Mouse (Mus musculus) forebrain, embryonic 16.5 days (tissue): ENCODE data around the gene Nudt1. TPM values are rescaled to one million over a fixed set of nuclear protein-coding genes. Genes with fewer than 3 reads are reported as not detected.
A peak's percentile ranks its signal among the peaks of the same experiment; 100 is the strongest.

Experiments used
- ATAC-seq: fragments of 200-750 bp; cut with Nextera tagmentation; 2 replicates; pipeline ENCODE4 v1.8.0; 2017; ENCODE audit warnings: mild to moderate bottlenecking, moderate library complexity
- H3K27ac ChIP-seq: fragments of 300-500 bp; sonication (generic); 2 replicates; pipeline ENCODE4 v1.5.1; 2014; ENCODE audit warnings: low read length, control low read depth
- H3K27me3 ChIP-seq: fragments of 300-500 bp; sonication (generic); replicated peaks from 2 replicates; pipeline ENCODE4 v1.6.1; 2014; ENCODE audit warnings: low read length; ENCODE audit not compliant: control insufficient read depth, insufficient read depth
- H3K36me3 ChIP-seq: fragments of 300-500 bp; sonication (generic); 2 replicates; pipeline ENCODE4 v1.6.1; 2014; ENCODE audit not compliant: control insufficient read depth, insufficient read depth
- H3K4me1 ChIP-seq: fragments of 300-500 bp; sonication (generic); replicated peaks from 2 replicates; pipeline ENCODE4 v1.6.1; 2014; ENCODE audit warnings: low read length; ENCODE audit not compliant: control insufficient read depth, insufficient read depth
- H3K4me2 ChIP-seq: fragments of 300-500 bp; sonication (generic); 2 replicates; pipeline ENCODE4 v1.6.1; 2014; ENCODE audit warnings: mild to moderate bottlenecking, low read length, control low read depth
- H3K4me3 ChIP-seq: fragments of 300-500 bp; sonication (generic); replicated peaks from 2 replicates; pipeline ENCODE4 v1.5.1; 2014; ENCODE audit warnings: mild to moderate bottlenecking, low read length, control low read depth
- H3K9ac ChIP-seq: fragments of 300-500 bp; sonication (generic); replicated peaks from 2 replicates; pipeline ENCODE4 v1.6.1; 2014; ENCODE audit warnings: low read depth, low read length, control low read depth
- H3K9me3 ChIP-seq: fragments of 300-500 bp; sonication (generic); 2 replicates; pipeline ENCODE4 v1.6.1; 2016; ENCODE audit warnings: low read length; ENCODE audit not compliant: control insufficient read depth
- WGBS: fragments of 180-500 bp; shearing (Covaris S2); extraction: QIAGEN DNeasy Blood & Tissue Kit; methylation state at CpG from one replicate; pipeline ENCODE4 v1.1.7; 2014; 5-methylcytosine and 5-hydroxymethylcytosine counted together
- polyA plus RNA-seq: library from polyadenylated mRNA; unstranded; fragments of >200 nt; fragmentation: Nextera tagmentation; extraction: Ambion mirVana; gene quantifications from 2 replicates; pipeline ENCODE4 v1.2.1, GENCODE M21; 2015

The Nudt1 gene
- polyA plus RNA-seq, 1 experiment from 2014 or later: 19.8 TPM

DNA sequence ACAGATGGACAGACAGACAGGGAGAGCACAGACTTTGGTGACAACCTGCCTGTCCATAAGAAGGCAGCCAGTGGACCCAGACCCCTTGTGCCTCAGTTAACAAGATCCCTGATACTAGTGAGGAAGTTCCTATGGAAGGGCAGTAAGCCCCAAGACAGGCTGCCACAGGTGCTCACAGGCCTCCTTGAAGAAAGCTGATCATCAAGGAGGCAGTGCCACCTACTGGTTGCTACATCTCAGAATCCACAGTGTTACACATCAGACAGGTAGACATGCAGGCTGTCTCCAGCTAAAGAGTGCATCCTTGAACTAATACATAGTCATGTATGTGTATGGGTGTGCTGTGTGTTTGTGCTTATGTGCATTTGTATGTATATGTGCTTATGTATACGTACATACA is 29.3 kb upstream of the Nudt1 start:
- Histone ChIP-seq H3K4me2 (no peak overlapping the region), H3K27me3 (no peaks in the 10 kb centered on the region), H3K27ac (no peak overlapping the region), H3K36me3 (peaks cover 6% of the 10 kb centered on the region; the same call in 1 of the 2 replicates), H3K9me3 (no peaks in the 10 kb centered on the region), H3K4me1 (peaks cover 3% of the 10 kb centered on the region; the same call in 1 of the 2 replicates), H3K9ac (no peak overlapping the region), H3K4me3 (no peak overlapping the region)
- peak; percentile 46; the same call in 1 of the 2 replicates for ATAC-seq
- WGBS: 76% methylated on average over 1 of the region's 1 CpGs

DNA sequence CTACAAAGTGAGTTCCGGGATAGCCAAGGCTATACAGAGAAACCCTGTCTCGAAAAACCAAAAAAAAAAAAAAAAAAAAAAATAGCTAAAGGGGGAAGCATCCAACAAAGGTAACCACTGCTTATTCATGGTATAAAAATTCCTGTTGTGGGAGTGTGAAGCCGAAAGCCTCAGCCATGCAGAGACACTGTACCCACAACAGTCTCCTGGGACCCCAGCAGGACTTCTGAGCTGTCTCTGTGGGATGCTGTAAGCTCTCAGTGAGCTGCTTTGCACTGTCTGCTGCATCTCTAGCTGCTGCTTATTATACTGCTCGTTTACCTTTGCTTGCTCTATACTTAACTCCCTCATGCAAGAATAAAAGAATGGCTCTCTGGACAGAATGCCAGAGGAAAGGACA is 23.2 kb upstream of the Nudt1 start:
- 72% methylated on average over 4 of the region's 4 CpGs for WGBS
- H3K27me3 ChIP-seq: no peaks in the 10 kb centered on the region
- no peak overlapping the region for H3K4me2 ChIP-seq
- no peaks in the 10 kb centered on the region for H3K9me3 ChIP-seq
- H3K4me3 ChIP-seq: no peak overlapping the region
- H3K27ac ChIP-seq: no peak overlapping the region
- no peak overlapping the region for H3K9ac ChIP-seq
- peaks cover 24% of the 10 kb centered on the region for H3K36me3 ChIP-seq
- ATAC-seq: no peak
- no peaks in the 10 kb centered on the region for H3K4me1 ChIP-seq

DNA sequence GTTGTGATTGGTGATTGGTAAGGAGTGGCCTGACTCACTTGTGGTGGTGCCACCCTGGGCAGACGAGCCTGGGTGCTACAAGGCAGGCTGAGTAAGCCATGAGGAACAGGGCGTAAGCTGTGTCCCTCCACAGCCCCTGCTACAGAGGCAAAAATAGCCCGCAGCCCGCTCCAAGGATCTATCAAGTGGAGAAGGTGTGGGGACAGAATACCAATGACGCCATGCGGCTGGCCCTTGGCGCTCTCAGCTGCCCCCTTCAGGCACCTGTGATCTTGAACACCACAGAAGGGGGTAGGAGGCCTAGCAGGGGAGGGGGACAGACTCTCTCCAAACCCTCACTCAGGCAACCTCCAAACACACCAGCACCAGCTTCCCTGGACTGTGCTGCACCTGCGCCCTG is 15.4 kb upstream of the Nudt1 start:
- Histone ChIP-seq H3K27ac (no peak overlapping the region), H3K4me2 (no peak overlapping the region), H3K4me3 (no peak overlapping the region), H3K27me3 (no peaks in the 10 kb centered on the region), H3K9ac (no peak overlapping the region), H3K9me3 (no peaks in the 10 kb centered on the region), H3K36me3 (peaks cover 16% of the 10 kb centered on the region), H3K4me1 (no peaks in the 10 kb centered on the region)
- no peak for ATAC-seq
- WGBS: 65% methylated on average over 8 of the region's 8 CpGs

DNA sequence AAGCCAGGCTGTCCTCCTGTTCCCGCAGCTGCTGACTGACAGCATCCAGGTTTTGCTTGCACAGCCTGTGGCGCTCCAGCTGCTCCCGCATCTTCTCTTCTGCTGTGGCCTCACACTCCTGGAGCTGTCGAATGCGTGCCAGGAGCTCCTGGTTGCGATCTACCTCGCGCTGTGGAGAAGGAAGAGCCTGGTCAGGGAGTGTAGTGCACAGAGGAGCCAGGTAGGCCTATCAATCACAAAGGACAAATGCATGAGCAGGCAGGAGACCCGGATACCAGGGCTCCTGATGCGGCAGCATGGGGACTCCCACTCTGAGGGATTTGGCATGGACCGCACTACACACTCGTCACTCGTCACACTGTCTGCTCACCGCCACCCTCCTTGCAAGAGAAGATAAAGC is 13.9 kb upstream of the Nudt1 start:
- Histone ChIP-seq H3K27ac (no peak overlapping the region), H3K9ac (no peak overlapping the region), H3K4me2 (no peak overlapping the region), H3K36me3 (peaks cover 9% of the 10 kb centered on the region), H3K9me3 (no peaks in the 10 kb centered on the region), H3K4me1 (no peaks in the 10 kb centered on the region), H3K4me3 (no peak overlapping the region), H3K27me3 (no peaks in the 10 kb centered on the region)
- 91% methylated on average over 14 of the region's 14 CpGs for WGBS
- no peak for ATAC-seq

DNA sequence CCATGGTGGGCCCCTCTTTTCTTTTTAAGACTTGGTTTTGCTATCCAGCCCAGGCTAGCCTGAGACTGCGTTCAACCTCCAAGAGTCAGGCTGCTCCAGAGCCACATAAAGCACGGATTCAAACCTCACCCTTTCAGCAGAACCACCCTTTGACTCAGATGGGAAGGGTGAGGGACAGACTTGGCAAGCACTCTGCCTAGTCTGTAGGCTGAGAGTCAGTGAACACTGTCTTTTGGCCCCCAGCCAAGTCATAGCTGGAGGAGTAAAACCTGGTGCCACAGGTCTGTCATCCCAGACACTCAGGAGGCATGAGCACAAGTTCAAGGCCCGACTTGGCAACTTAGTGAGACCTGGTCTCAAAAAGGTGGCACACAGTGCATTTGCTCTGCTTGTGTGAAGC is 4.7 kb upstream of the Nudt1 start:
- Histone ChIP-seq H3K4me3 (no peak overlapping the region), H3K27me3 (no peaks in the 10 kb centered on the region), H3K36me3 (peaks cover 2% of the 10 kb centered on the region; the same call in 1 of the 2 replicates), H3K9me3 (no peaks in the 10 kb centered on the region), H3K4me2 (no peak overlapping the region), H3K4me1 (peaks cover 9% of the 10 kb centered on the region), H3K9ac (no peak overlapping the region), H3K27ac (no peak overlapping the region)
- no peak for ATAC-seq
- WGBS: 81% methylated on average over 3 of the region's 3 CpGs

DNA sequence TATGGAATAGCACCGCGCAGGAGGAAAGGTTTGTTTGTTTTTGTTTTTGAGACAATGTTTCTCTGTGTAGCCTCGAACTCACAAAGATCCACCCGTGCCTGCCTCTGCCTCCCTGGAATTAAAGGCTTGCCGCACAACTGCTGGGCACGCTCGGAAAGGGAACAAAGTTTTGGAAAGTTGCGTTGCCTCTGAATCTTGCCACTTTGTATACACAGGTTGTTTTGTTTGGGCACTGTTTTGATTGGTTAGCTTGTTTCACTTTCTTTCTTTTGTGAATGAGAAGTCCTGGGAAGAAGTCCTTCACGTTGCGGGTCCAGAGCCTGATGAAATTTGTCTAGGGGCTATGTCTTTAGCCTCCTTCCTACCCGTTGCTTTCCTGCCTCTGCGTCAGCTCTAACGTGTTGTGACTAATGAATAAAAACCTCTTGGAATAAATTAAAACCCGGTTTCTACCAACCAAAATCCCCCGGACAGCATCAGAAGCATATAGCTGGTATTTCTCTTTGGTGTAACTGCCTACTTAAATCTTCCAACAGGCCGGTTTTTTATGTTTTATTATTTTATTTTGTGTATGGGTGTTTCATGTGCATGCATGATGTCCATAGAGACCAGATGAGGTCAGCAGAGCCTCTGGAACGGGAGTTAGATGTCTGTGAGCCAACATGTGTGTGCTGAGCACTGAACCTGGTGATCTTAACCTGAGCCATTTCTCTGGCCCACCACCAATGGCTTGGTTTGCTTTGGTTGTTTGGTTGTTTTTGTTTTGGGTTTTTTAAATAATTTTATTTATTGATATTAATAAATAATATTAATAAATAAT is 510 bp downstream of the Nudt1 start:
- WGBS: under 1% methylated on average over 17 of the region's 17 CpGs
- peak; percentile 22; the same call in 1 of the 2 replicates for ATAC-seq

DNA sequence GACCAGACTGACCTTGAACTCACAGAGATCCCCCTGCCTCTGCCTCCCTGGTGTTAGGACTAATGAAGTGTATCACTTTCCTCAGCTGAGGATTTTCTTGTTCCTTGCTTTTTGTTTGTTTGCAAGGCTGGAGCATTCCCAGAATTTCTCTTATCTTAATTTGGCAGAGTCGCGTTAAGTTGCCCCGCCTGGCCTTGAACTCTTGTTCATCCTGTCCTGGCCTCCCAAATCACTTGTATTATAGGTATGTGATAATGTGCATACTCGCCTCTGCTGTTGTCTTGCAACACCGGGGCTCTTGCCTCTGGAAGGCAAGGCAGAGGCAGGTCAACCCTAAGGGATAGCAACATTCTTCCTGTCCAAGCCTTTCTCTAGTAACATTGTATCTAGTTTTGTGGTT is 2.6 kb downstream of the Nudt1 start:
- ATAC-seq: no peak
- Histone ChIP-seq H3K4me1 (peaks cover 14% of the 10 kb centered on the region), H3K4me3 (no peak overlapping the region), H3K27ac (no peak overlapping the region), H3K4me2 (no peak overlapping the region), H3K9ac (no peak overlapping the region), H3K9me3 (no peaks in the 10 kb centered on the region), H3K36me3 (no peaks in the 10 kb centered on the region), H3K27me3 (no peaks in the 10 kb centered on the region)
- WGBS: 97% methylated on average over 5 of the region's 5 CpGs

More for the DNA sequence above, 510 bp downstream of the Nudt1 start:
- Histone ChIP-seq H3K4me2 (peak overlapping the region; percentile 83), H3K4me3 (peak overlapping the region; percentile 82), H3K4me1 (peaks cover 14% of the 10 kb centered on the region), H3K27ac (peak overlapping the region; percentile 68), H3K27me3 (no peaks in the 10 kb centered on the region), H3K9me3 (no peaks in the 10 kb centered on the region), H3K9ac (peak overlapping the region; percentile 95), H3K36me3 (no peaks in the 10 kb centered on the region)

DNA sequence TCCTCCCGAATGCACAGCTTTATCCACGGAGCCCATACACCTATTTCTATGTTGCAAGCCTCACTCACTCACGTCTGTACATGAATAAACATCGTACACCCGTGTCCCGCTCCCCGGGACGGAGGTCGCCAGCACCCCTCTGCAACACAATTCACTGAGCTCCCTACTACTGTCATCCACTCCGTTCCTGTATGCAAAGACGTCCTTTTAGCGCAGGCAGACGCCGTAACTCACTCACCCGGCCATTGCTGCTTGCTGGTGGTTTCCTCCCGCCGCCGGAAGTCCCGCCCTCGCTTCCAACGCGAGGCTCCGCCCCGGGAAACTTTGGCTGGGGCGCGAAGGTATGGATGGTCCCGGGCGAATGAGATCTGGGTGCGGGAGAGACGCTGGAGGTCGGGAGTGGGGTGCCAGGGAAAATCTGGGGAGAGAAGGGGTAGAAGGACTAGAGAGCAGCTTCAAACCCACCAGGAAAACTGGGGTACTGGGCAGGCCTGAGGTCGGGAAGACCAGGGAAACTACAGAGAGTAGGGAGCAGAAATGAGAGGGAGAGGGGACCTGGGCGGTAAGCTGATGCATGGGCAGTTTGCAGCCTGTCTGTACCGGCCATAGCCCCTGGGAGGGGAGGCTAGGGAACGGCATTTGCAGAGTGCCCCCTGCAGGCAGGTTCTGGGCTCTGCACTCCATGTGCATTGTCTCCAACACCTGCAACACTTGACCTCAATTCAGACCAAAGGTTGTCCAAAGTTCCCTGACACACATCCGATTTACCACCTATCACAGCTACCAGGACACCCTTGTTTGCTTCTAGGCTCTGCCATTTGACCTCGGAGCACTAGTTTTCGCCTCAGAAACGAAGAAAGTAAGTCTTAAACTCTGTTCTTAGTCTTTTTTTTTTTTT is 10.4 kb downstream of the Nudt1 start, which contains the start of gene Mrm2:
Gene Mrm2, minus strand, starts transcription at position 284 of the 898 bp plus-strand sequence.
- peak within 1 kb of the TSS; percentile 84 for H3K27ac ChIP-seq
- peaks cover 11% of the 10 kb centered on the region for H3K4me1 ChIP-seq
- H3K9me3 ChIP-seq: no peaks in the 10 kb centered on the region
- peak within 1 kb of the TSS; percentile 84 for H3K9ac ChIP-seq
- WGBS: under 1% methylated on average over 39 of the region's 39 CpGs
- peak; percentile 85 for ATAC-seq
- H3K27me3 ChIP-seq: no peaks in the 10 kb centered on the region
- peak within 1 kb of the TSS; percentile 73 for H3K4me3 ChIP-seq
- peak within 1 kb of the TSS; percentile 89 for H3K4me2 ChIP-seq
- H3K36me3 ChIP-seq: no peaks in the 10 kb centered on the region

DNA sequence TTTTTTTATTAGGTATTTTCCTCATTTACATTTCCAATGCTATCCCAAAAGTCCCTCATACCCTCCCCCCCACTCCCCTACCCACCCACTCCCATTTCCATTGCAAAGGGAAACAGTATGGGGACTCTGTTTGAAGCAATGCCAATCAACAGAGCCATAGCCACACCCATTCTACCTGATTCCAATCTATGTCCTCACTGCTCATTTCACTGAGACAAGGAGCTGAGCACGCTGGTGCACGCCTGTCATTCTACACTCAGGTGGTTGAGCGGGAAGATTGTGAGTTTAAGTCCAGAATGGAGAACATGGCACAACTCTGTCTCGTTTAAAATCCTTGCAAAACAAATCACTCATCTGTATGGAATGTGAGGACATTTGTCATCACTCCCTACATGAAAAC is 11.1 kb downstream of the Nudt1 start:
- ATAC-seq: no peak
- Histone ChIP-seq H3K36me3 (no peaks in the 10 kb centered on the region), H3K4me3 (no peak overlapping the region), H3K4me1 (peaks cover 11% of the 10 kb centered on the region), H3K9me3 (no peaks in the 10 kb centered on the region), H3K4me2 (no peak overlapping the region), H3K27me3 (no peaks in the 10 kb centered on the region), H3K27ac (no peak overlapping the region), H3K9ac (no peak overlapping the region)
- 65% methylated on average over 4 of the region's 4 CpGs for WGBS
